Mouse (Mus musculus): Measurements from ENCODE around the gene Dlg1.

Dlg1 gene

DNA sequence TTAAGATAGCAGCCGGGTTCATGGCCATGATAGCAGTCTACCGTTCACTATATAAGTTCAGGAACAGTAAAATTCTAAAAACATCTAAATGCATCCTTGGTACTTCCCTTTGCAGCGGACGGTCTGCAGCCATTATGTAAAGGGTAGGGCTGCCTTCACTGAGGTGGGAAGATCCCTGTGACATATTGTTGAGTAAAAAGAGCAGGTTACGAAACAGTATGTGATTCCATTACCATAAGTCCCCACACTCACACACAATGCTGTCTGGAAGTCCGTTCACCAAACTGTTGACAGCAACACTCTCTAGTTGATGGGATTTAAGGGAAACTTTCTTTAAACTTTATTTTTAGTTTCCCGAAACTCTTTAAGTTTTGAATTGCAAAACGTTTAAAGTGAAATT lies 240.0 kb downstream of the Dlg1 start:
- in situ Hi-C loops (cut with MboI, MseI), result no loop called here

DNA sequence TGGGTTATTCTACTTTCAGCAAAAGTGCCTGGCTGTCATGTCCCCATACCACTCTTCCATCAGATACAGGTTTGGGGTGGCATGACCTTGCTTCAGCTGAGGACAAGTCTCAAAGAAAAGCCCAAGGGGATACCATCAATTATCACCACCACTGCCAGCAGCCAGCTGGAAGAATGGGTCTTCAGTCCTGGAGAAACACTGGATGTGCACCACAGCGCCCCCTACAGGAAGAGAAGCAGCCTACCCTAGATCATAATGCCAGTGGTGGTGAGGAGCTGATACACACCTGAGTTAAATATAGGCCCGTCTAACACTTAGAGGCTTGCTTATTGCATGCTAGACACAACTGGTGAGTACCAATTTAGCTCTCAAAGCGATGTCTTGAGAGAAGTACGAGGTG lies 242.1 kb downstream of the Dlg1 start:
- in situ Hi-C loops (cut with MboI, MseI), result no loop called here

DNA sequence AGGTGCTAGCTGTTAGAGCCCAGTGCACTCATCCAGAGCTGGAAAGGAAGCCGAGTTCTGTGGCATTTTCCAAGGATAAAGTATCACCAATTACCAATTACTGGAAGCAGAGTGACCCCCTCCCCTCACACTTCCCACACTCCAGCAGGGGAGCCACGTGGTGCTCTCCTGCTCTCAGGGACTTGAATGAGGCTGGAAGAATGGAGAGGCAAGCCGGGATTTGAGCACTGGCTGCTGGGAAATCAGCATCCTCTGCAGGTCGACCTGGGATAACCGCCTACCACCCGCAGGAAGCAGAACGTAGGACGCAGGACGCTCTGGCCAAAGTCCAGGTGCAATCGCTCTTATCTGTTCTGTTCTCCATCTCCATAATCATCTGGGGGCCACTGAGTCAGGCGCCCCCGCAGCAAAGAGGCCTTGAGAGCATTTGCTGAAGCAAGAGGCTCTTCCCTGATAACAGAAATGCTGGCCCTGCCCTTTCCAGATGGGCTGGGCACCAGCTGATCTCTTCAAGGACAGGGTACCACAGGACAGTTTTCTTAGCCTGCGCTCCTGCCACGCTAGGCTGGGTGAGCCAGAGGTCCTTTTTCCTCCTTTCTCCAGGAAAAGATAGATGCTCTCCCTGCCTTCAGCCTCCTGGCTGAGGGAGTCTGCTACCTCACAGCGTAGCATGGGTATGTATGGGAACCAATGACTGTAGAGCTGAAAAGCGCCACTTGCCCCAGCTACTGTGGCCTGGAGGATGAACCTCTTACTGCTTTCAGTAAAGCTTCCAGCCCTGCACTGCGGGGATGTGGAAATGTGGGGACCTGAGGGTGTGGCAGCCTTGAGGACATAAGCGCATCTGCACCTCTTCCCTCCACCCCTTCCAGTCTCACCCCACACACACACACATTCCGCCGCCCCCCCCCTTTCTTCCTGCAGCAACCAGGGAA lies 242.9 kb downstream of the Dlg1 start:
- in situ Hi-C loops (cut with MboI, MseI), result no loop called here

DNA sequence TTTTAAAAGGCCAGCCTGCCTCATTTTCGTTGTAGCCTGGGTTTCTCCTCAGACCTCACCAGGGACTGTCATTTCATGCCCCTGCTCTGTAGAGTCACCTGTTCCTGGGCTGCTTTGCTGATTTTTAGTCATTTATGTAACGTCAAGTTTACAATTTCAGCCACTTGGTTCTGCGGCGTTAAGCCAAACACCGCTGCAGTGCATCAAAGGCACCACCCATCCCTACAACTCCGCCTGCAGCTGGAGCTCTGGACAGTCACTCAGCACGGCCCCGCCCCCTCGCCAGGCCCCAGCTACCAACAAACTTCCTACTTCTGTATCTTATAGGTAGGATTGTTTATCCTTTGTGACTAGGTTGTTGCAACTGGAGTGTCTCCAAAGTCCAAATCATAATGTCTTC lies 243.7 kb downstream of the Dlg1 start:
- in situ Hi-C loops (cut with MboI, MseI), result no loop called here

DNA sequence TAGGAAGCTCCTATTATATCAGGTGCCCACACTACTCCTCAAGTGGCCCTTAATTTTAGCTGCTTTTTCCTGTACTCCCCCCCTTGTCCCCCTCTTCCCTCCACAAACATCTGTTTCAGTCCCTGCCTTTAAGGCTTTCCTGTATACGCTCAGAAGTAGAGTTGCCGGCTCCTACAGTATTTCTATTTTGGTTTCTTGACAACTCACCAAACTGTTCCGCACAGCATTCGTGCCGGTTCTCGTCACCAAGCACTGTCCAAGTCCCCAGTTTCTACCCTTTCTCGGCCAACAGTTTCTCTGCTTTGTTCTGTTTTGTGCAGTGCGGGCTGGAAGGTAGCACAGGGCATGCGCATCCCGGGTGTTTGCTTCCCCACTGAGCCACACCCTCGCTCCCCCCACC lies 245.7 kb downstream of the Dlg1 start:
- in situ Hi-C loops (cut with MboI, MseI), result no loop called here

DNA sequence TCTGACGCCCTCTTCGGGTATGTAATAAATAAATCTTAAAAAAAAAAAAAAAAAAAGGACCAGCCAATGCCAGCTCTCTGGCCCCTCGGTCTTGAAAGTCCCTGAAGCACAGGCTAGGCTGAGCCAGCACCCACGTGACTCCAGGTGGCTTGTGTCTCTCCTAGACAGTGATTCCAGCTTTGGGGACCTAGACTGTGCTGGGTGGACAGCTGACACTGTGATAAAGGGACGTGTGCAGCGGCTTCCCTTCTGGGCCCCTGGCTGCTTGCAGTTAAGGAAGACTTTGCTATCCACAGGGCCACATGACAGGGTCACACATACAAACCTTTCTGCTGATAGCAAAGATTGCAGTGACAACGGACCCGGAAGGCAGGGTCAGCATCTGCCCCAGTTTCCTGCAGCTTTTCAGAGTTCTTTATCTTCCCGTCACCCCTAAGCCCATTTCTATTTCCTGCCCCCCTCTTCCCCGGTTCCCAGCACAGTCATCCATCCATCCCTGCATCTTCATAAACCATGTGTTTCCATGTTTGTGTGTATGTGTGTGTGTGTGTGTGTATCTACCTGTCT lies 247.1 kb downstream of the Dlg1 start:
- in situ Hi-C loops (cut with MboI, MseI), result no loop called here

DNA sequence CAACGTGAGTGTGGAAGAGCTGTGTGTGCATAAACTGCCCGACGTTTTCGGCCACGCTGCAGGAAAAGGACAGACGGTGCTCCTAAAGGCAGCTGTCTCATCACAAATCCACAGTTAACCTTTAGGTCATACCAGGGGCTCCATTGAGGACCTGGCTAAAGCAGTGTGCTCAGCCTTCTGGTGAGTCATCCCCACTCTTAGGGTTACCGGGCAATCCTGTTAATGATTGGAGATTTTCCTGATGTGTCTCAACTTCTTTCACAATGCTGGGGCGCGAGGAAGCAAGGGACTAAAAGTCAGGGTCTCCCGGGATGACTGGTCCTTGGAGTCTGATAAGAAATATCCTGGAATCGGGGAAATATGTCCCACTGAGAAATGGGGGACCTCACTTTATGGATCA lies 254.5 kb downstream of the Dlg1 start:
- in situ Hi-C loops (cut with MboI, MseI), result loop anchor here (5.0 kb wide), 1 partner anchor 40 kb away; the partner anchor contains the start of gene Meltf

DNA sequence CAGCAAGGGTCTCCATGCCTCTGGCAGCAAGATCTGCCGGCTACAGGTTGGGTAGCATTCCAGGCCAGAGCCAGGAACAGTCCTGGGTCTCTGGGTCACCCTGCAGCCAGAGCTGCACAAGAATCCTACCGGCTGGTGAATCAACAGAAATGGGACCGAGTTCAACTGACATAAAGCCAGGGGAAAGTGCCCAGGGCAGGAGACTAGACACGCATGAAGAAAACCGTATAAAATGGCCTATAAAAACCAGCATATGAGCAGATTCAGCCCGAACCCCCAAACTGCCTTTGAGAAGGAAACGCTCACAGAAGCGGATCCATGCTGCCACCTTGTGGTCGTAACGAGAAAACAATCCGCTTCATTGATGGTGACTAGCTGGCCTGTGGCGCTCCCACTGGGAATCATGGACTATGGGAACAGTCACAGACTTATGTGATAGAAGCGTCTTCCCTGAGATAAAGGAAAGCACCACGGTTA lies 255.0 kb downstream of the Dlg1 start:
- in situ Hi-C loops (cut with MboI, MseI), result loop anchor here (5.0 kb wide), 1 partner anchor 41 kb away; the partner anchor contains the start of gene Meltf

DNA sequence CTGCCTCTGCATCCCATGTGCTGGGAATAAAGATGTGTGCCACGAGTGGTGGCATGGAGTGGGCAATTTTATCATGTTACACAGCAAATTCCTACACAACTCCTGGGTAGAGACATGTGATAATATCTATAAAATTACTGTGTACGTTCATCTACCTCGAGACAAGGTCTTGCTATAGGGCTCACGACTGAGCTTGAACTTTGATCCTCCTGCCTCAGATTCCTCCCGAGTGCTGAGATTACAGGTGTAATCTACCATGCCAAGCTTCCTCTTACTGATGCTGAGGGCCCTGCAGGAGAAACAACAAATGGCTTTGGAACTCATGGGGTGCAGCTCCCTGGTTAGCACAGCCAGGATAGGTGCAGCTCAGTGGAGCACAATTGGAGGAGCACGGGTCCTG lies 261.1 kb downstream of the Dlg1 start:
- in situ Hi-C loops (cut with MboI, MseI), result no loop called here

All from T-helper 1 cell (primary cell).